Mouse (Mus musculus) gonadal fat pad, adult 2 months (tissue): ENCODE measurements around the gene Lgals1. TPM values are rescaled to one million over a fixed set of nuclear protein-coding genes. Genes with fewer than 3 reads are reported as not detected.
"Not testable (repeated sequence)": the region's sequence is repeated elsewhere in the genome, so short reads cannot be mapped to it uniquely, and the experiment has no call there.

Source experiments
- DNase-seq: peaks from one replicate; pipeline ENCODE4 v3.0.0-alpha.2; 2012; ENCODE audit warnings: low read depth
- polyA plus RNA-seq: library from polyadenylated mRNA; depleted of rRNA; stranded (reverse); fragments of >200 nt; gene quantifications from 2 replicates; pipeline ENCODE4 v1.2.3, GENCODE M21; 2012; rRNA removed

Lgals1 gene
- polyA plus RNA-seq: 1,886 and 3,971 TPM in 2 replicates

DNA sequence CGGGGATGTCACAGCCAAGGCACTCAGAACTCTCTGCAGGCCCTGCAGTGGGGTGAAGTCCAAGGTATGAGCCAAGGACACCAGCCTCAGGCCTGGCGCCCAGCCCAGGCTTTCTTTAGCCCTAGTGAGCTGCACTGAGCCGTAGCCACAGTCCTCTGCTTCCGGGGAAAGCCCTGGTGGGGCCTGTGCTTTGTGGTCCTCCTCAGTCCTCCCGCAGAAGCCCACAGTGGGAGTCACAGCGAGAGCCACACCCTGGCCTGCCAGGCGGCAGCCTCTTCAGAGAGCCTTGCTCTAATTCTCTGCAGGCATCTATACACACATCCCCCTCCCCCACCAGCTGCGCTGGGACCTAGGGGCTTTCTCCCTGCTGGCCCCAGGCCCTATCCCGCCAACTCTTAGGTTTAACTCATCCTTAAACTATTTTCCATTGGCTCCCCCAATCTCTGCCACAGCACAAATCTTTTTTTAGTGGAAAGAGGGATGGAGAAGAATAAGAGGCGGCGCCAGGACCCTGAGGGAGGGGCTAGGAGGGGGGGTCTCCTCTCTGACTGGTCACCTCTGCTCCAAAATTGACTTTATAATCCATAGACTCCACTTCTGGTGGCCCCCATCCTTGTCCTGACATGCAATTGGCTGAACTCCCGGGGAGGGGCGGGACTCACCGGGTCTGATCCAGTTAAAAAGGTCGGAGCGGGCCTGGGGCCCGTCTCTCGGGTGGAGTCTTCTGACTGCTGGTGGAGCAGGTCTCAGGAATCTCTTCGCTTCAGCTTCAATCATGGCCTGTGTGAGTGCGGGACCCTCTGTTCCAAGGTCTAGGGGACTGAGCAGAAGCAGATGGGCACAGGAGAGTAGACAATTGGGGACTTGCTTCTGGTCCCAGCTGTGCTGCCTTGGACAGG is at the start of gene Lgals1:
Lgals1 (plus strand) TSS at position 705 of the 899 bp plus-strand sequence.
- DNase-seq: no peak

DNA sequence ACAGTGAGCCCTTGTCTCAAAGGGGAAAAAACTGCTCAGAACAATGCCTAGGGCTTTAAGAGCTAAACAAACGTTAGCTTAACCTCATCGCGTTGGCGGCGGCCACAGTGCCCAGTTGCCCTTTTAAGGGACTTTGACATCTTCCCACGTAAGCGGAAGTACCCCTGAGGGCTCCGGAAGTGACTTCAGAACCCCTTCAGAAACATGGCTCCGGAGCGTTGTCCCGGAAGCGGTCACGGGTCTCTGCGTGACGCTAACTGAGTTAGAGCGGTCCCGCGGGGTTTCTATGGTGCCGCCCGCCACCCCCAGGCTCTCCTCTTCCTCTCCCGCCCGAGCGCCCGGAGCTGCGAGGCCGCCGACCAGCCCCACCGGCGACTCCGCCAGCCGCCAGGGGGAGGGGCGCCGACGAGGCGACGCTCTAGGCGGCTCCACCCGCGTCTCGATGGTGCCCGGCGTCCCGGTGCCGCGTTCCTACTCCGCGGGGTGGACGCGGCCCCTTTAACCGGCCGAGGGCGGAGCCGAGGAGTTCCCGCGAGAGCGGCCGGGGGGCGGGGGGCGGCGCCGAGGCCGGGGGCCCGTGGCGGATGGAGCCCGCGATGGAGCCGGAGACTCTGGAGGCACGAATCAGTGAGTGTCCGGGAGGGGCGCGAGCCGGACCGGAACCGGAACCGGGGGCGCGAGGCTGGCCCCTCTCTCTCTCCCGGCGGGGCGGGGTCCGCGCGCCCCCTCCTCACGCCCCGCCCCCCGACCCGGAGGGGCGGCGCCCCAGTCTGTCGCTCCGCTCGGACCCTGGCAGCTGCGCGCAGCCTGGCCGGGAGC is 49.3 kb upstream of the Lgals1 start, which contains the start of gene Gga1:
Gga1 (plus strand) TSS at position 200 of the 819 bp plus-strand sequence.
- DNase-seq: peak; percentile 87

DNA sequence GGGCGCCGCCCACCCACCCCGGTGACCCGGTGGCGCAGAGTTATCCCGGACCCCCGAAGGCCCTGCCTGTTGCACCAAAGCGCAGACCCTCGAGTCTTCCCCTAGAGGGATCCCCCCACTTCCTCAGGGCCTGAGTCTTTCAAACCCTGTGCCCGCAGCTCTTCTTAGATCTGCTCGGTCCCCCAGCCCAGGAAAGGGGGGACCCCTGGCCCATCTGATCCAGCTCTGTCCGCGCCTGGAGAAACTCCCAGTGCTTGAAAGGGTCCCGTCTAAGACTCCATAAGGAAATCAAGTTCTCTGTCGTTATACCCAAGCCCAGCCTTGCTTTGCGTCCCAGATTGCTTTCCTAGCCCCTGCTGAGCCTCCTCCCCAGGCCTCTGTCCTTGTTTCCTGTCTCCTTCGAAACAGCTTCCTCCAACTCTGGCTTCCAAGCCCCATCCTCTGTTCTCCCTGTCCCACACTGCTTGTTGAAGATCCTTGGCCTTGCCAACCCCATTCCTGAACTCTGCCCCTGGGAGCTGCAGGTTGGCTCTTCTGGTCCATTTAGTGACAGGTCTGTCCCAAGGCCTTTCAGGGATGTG is 48.6 kb upstream of the Lgals1 start:
- no peak for DNase-seq

DNA sequence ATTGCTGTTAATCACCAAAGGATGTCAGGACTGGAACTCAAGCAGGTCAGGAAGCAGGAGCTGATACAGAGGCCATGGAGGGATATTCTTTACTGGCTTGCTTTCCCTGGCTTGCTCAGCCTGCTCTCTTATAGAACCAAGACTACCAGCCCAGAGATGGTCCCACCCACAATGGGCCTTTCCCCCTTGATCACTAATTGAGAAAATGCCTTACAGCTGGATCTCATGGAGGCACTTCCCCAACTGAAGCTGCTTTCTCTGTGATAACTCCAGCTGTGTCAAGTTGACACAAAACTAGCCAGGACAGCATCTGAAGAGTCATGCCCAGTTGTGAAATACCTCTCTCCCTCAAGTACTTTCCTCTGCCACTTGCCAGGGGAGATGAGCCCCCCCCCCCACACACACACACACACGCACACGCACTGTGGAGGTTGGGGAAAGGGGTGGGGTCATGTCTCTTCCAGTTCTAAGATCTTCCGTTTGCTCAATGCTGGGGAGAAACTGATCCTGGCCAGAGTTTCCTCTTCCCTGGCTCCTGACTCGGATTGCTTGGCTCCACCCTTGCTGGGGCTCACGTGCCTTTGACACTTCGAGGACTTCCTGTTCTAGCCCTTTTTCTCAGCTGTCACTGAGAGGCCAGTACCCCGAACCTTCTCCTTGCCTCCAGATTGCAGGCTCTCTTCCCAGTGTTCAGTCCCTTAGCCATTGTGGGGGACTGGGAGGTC is 47.6 kb upstream of the Lgals1 start:
- DNase-seq: not testable (repeated sequence)

DNA sequence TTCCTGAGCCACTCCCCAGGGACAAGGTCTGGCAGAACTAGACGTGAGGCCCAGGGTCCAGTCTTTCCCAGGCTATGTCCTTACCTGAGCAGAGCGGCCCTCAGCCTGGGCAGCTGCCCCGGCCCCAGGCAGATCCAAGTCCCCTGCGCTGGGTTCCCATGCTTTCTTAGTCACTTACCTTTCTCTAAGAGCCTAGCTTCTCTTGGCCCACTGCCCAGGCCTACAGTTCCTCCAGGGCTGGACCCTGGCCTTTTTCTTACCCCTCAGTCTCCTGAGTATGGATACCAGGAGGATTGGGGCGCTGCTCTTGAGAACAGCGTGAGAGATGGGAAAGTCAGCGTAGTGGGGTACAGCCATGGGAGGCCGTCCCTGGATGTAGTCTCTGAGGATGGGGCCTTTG is 46.1 kb upstream of the Lgals1 start:
- no peak for DNase-seq

DNA sequence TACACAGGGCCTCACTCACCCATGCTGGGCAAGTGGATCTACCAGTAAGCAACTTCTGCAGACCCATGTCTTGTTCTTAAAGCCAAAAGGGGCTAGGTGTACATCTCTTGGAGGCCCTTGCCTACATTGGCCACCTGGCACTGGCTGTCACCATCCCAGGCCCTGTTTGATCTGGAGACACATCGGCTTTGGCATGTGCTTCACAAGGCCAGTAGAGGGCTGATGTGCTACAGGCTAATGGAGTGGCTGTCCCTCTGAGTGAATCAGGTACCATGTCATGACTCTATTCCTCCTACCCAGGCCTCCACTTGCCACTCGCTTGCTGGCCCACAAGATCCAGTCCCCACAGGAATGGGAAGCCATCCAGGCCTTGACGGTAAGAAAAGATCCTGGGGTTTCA is 44.7 kb upstream of the Lgals1 start:
- no peak for DNase-seq

DNA sequence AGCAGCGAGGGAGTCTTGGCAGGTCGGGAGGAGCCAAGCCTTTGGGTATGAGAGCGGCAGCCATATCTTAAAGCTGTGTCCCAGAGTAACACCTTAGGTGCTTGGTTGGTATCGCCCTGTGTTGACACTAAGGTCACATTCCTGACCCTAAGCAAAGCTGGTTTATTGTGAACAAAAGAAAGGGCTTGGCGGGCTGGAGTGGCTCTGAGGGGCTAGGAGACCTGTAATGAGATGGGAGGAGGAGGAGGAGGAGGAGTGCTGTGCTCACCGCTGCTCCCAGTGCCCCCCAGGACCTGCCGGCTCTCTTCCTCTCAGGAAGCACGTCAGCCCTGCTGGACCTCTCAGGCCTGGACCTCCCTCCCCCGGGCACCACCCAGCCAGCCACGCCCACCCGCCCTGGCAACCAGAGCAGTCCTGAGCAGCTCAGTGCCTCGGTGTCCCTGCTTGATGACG is 37.1 kb upstream of the Lgals1 start:
- DNase-seq: no peak

DNA sequence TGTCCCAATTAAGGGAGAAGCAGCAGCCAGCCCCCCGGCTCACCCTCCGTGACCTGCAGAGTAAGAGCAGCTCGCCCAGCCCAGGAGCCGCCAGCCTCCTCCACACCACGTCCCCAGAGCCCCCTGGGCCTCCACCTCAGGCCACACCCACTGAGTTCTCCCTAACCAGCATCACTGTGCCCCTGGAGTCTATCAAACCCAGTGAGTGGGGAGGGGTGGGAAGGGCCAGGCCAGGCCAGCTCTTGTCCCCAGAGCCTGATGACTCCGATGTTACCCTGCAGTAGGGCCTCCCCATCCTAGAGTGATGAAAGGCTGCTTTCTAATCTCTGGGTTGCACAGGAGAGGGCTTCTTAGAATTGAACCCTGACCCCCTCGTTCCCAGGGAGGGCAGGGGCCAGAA is 34.1 kb upstream of the Lgals1 start:
- DNase-seq: no peak

DNA sequence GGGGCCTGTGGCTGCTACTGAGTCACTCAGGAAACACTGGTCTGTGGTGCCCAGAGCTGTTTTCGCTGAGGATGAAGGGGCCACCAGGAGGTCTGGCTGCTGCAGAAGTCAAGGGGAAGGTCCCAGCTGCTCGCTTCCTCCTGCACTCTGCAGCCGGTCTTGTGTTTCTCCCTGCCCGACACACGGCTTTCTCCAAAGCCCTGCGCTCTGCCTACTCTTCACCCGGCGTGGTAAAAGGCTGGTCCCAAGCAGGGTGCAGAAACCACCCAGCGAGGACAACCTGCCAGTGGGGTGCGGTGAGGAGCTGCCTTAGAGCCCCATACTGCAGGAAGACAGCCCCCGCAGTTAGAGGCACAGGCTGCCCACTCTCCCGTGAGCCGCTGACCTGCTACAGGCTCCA is 31.8 kb upstream of the Lgals1 start:
- no peak for DNase-seq

DNA sequence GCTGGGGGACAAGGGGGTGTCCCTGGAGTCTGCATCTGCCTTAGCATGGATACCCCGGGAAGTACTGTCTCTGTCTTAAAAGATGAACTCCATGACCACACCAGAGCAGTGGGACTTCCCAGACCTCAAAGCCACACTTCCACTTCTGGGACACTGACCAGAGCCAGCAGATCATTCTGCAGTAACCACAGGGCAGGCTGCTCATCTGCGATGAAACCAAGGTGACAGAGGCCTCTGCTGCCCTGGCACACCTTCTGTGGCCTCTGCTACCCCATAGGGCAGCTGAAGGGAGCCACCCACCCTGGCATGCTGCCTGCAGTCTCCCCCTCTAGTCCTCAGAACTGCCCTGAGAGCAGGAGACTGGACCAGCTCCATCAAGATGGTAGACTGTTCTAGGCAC is 30.8 kb upstream of the Lgals1 start:
- no peak for DNase-seq

DNA sequence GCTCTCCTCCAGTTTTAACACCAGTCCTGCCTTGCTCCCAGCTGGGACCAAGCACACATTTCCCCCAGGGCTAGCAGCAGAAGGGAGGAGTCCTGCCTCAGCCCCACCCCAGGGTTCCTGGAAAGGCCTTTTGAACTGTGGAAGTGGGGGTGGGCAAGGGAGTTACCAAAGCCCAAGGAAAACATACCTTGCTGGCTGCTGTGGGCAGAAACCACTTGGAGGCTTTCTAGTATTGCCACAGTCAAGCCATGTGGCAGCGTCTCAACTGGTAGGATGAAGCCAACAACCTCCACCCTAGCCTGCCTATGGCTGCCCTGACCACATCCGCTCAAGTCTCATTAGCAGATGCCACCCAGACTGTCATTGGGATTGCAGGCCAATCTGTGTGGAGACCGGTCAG is 30.4 kb upstream of the Lgals1 start:
- DNase-seq: no peak

DNA sequence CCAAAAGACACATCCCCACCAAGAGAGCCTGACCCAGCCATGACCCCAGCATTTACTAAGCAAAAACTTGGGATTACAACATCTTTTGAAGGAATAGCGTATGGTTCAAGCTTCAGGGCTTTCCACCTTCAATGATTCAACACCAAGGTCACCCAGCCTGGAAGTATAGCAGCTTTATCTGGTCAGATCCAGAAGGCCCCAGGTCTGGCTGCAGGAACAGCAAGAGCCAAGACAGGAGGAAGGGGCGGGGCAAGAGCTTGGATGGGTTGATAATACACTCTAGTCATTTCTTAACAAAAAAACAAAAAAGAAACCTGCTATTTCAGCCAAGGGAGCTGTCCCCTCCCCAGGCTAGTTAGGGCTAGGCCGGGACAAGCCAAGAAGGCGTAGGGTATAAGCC is 29.0 kb upstream of the Lgals1 start:
- no peak for DNase-seq

DNA sequence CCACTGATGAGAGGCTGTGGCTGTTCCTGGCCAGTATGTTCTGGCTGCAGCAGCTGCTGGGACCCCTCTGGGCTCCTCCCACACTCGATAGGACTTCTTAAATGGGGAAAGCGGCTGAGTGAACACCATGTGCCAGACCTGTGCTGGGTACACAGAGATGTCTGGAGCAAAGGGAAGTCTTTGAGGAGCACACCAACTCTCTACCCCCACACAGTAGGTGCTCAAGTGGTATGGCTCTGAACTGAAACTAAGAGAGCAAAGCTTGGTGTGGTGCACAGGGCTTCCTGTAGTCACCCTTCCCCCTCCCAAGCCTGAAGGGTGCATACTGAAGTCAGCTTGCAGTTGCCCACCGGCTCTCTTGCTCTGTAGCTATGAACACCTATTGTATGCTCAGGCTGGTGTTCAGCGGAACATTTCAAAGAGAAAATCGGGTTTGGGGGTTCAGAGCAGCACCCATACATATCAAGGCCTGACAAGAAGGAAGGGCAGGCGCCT is 28.0 kb upstream of the Lgals1 start:
- no peak for DNase-seq

DNA sequence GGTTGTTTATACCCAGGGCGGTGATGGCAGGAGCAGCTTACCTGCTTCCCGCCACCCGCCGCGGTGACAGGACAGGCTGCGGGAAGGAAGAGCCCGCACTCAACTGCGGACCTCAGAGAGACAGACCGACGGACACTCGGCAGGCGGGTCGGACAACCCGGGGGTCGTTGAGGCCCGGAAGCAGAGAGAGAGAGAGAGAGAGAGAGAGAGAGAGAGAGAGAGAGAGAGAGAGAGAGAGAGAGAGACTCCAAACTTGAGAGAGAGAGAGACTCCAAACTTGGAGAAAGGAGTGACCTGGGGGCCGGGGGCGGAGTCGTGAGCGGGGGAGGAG is 27.2 kb upstream of the Lgals1 start, which contains the start of gene Gm49510:
Gm49510 (plus strand) TSS at position 259 of the 331 bp plus-strand sequence.
- no peak for DNase-seq

DNA sequence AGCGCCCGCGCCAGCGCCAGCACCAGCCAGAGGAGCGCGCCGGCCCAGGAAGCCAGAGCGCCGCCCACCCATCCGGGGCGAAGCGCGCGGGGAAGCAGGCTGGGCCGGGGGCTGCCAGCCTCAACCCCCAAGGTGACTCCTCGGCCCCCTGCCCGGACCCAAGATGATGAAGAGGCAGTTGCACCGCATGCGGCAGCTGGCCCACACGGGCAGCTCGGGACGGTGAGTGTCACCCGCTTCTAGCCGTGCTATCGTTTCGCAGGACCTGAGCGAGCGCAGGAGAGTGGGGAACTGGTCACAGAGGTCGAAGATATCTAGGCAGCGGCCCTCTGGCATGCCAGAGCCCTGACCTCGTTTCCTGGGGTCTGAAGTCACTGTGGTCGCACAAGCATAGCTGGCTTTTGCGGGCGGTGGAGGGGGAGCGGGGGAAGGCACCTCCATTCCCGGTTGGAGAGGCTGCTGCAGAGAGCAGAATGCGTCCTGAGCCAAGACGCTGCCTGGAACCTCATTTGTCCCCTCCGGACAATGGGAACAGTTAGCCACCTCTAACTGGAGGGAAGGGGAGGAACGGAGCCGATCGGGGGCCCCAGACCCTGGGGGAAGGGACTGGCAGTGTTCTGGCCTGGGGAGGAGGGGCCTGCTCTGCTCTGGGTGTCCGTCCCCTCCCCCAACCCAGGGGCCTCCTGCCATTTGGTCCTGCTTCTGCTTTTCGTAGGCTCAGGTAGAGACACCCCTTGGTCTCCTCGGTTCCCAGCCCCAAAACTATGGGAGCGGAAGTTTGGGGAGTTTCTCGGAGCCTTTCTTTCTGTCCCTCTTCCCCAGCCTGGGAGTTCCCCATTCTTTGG is 26.6 kb upstream of the Lgals1 start, which contains the start of gene Sh3bp1:
Sh3bp1 (plus strand) TSS at position 29 of the 845 bp plus-strand sequence.
- DNase-seq: no peak

DNA sequence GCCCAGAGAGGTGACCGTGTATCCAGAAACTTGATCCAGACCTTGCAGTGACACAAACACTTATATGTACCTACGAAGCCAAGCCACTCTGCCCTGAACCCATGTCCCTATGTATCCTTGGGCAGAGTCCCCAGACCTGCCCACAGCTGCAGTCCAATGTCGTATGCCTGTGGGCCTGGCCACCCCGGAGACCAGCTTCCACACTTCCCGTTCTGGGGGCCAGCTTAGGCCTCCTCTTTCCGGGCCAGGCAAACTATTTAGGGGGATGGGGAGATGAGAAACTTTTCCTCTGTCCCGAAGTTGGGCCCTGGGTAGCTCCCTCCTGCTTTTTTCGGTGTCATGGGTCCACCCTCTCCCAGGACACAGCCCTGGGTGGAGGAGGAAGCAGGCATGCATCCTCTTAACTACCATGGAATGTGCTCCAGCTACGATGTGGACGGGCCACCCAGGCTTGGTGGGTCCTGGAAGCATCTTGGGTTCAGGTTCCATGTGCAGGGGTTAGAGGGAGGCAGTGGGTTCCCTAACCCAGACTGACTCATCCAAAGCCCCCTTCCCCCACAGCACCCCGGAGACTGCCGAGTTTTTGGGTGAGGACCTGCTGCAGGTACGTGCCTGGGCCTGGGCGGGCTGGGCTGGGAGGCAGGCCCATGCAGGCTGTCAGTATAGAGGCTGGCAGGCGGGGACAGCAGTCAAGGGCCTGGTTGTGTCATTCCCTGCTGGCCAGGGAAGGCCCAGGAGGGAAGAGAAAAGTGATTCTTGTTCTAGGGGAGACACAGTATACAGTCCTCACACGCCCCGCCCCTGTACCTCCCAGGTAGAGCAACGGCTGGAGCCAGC is 25.7 kb upstream of the Lgals1 start:
- DNase-seq: no peak

DNA sequence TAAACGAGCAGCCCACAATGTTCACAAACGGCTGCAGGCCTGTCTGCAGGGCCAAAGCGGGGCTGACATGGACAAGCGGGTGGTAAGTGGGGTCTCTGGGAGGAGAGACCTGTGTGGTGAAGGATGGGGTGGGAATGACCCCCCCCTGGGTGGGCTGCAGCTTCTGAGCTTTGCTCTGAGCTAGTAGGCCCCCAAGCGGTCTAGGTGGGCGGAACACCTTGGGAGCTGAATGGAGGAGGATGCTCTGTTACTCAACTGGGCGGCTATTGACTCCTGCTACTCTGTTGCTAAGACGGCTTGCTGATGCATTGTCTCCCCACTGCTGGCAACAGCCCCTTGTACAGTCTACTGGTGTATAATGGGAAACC is 25.1 kb upstream of the Lgals1 start:
- DNase-seq: no peak

DNA sequence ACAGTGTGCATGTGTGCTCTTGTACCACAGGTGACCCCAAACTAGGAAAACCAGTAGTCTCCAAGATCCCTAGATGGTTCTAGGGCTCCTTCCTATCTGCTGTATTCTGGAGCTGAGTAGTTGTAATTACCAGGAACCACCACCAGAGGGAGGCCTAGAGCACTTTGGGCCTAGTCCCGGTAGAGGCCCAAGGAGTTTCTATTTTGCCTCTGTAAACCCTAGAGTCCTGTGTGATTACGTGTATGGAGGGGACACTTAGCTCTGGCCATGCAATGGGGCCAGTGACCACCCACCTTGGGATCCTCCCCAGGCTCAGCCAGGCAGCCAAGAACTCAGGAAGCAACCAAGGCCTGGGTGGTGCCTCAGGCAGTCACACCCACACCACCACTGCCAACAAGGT is 23.3 kb upstream of the Lgals1 start:
- DNase-seq: no peak

DNA sequence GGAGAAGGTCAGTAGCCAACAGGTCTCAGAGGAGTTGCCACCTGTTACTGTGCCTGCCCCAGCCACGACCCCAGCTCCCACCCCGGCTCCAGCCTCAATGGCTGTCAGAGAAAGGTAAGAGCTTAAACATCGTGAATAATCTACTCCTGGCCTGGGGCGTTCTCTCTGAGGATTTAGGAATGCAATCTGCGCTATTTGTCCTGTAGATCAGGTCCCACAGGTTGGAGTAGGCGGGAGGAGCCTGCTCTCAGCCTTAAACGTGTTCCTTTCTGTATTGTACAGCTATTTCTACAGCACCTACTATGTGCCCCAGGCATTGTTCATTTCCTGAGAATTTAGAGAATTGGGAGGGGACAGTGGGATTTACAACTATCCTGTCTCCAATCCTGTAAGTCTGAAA is 18.1 kb upstream of the Lgals1 start:
- no peak for DNase-seq

DNA sequence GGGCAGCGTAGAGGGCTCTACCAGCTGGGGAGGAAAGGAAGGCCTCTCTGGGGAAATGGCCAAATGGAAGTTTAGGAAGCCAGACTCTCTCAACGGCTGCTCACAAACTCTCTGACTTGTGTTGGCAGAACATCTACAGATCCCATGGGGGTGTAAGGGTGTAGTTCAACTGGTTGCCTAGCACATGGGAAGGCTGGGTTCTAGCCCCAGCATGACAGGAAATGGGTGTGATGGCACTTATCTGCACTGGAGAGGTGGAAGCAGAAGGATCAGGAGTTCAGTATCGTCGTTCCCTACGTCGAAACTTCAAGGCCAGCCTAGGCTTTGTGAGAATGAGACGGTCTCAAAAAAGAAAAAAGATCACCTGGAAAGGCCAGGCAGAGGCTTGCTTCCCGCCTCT is 17.5 kb upstream of the Lgals1 start:
- DNase-seq: no peak
